Mouse (Mus musculus) gastrocnemius, postnatal 14 days (tissue): Measurements from ENCODE around the gene Fgr. TPM values are rescaled to one million over a fixed set of nuclear protein-coding genes. Genes with fewer than 3 reads are reported as not detected.

Source experiments
- DNase-seq: peaks from one replicate; pipeline ENCODE4 v3.0.0; 2021; ENCODE audit warnings: mixed read lengths
- intact Hi-C: fragments of 180-260 bp; cut with DNase I; formaldehyde crosslinking; loops from one replicate; pipeline ENCODE4 v1.15.1; 2025; ENCODE audit warnings: low total_unique reads
- total RNA-seq, 2 experiments: library from RNA; stranded (reverse); gene quantifications; 2 replicates each; pipeline ENCODE4 v1.2.3; 2021

The Fgr gene
- total RNA-seq, 2 experiments from 2014 or later: 0.10 to 0.16 TPM

- intact Hi-C loops: no loop called here
- DNase-seq: no peak
Observed at GRCm38 (mm10) chr4:132955395-132955791, 18.5 kb upstream of the Fgr start.

- peak; percentile 57 for DNase-seq
- intact Hi-C loops: no loop called here
Observed at GRCm38 (mm10) chr4:132958741-132959678, 14.9 kb upstream of the Fgr start.

- intact Hi-C loops: no loop called here
- DNase-seq: no peak
Observed at GRCm38 (mm10) chr4:132959679-132960045, 14.2 kb upstream of the Fgr start.

- DNase-seq: no peak
- intact Hi-C loops: no loop called here
Observed at GRCm38 (mm10) chr4:132960313-132960712, 13.6 kb upstream of the Fgr start.

GRCm38 (mm10) chr4:132960864-132961639 lies 12.8 kb upstream of the Fgr start:
- peak; percentile 38 for DNase-seq
- intact Hi-C loops: no loop called here

GRCm38 (mm10) chr4:132961866-132962265 lies 12.0 kb upstream of the Fgr start:
- no peak for DNase-seq
- intact Hi-C loops: no loop called here

- intact Hi-C loops: no loop called here
- DNase-seq: no peak
Observed at GRCm38 (mm10) chr4:132962628-132963027, 11.3 kb upstream of the Fgr start.

- intact Hi-C loops: no loop called here
- DNase-seq: no peak
Observed at GRCm38 (mm10) chr4:132963436-132963835, 10.5 kb upstream of the Fgr start.

- no peak for DNase-seq
- intact Hi-C loops: no loop called here
Observed at GRCm38 (mm10) chr4:132964064-132964463, 9.8 kb upstream of the Fgr start.

- no peak for DNase-seq
- intact Hi-C loops: no loop called here
Observed at GRCm38 (mm10) chr4:132964473-132964872, 9.4 kb upstream of the Fgr start.

GRCm38 (mm10) chr4:132968105-132968938 lies 5.6 kb upstream of the Fgr start:
- no peak for DNase-seq
- intact Hi-C loops: no loop called here

GRCm38 (mm10) chr4:132971601-132972000 lies 2.3 kb upstream of the Fgr start:
- intact Hi-C loops: no loop called here
- DNase-seq: no peak

GRCm38 (mm10) chr4:132972101-132972500 lies 1.8 kb upstream of the Fgr start:
- no peak for DNase-seq
- intact Hi-C loops: no loop called here

- no peak for DNase-seq
- intact Hi-C loops: no loop called here
Observed at GRCm38 (mm10) chr4:132972556-132972955, 1.3 kb upstream of the Fgr start.

- no peak for DNase-seq
- intact Hi-C loops: no loop called here
Observed at GRCm38 (mm10) chr4:132973186-132973585, 709 bp upstream of the Fgr start.

GRCm38 (mm10) chr4:132974904-132975303 lies 1.0 kb downstream of the Fgr start:
- intact Hi-C loops: no loop called here
- DNase-seq: peak; percentile 61

- DNase-seq: no peak
- intact Hi-C loops: no loop called here
Observed at GRCm38 (mm10) chr4:132975791-132976190, 1.9 kb downstream of the Fgr start.

- intact Hi-C loops: no loop called here
Observed at GRCm38 (mm10) chr4:132976729-132977128, 2.8 kb downstream of the Fgr start.

GRCm38 (mm10) chr4:132977597-132977996 lies 3.7 kb downstream of the Fgr start:
- DNase-seq: no peak
- intact Hi-C loops: no loop called here

More at GRCm38 (mm10) chr4:132976729-132977128, 2.8 kb downstream of the Fgr start:
- no peak for DNase-seq

- no peak for DNase-seq
- intact Hi-C loops: no loop called here
Observed at GRCm38 (mm10) chr4:132979186-132979585, 5.3 kb downstream of the Fgr start.
